Mouse (Mus musculus) CD8-positive naive resting alpha-beta T cell, adult 2 months (primary cell): ENCODE results near the gene Hoxd11.

Experiments used
- DNase-seq, 2 experiments: peaks; one replicate each; pipeline ENCODE4 v3.0.0; 2022; ENCODE audit warnings: low read depth in 2 of 2, low spot score in 2 of 2

The Hoxd11 gene

DNA sequence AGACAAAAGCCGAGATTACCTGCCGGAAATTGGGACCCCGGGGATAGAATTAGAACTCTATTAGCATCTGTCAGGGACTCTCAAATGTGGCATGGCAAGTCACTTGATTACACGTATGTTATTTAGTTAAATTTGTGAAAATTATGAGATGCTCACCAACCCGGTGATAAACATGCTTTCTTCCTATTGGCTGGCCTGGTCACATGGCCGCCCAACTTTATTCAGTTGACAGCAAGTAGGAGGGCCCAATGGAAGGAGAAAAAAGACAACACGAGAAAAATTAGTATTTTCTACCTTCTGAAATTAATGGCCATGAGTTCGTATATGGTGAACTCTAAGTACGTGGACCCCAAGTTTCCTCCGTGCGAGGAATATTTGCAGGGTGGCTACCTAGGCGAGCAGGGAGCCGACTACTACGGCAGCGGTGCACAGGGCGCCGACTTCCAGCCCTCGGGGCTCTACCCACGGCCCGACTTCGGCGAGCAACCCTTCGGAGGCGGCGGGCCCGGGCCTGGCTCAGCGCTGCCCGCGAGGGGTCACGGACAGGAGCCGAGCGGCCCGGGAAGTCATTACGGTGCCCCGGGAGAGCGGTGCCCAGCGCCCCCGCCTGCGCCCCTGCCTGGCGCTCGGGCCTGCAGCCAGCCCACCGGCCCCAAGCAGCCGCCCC lies 47.7 kb downstream of the Hoxd11 start:
- DNase-seq: no peak

DNA sequence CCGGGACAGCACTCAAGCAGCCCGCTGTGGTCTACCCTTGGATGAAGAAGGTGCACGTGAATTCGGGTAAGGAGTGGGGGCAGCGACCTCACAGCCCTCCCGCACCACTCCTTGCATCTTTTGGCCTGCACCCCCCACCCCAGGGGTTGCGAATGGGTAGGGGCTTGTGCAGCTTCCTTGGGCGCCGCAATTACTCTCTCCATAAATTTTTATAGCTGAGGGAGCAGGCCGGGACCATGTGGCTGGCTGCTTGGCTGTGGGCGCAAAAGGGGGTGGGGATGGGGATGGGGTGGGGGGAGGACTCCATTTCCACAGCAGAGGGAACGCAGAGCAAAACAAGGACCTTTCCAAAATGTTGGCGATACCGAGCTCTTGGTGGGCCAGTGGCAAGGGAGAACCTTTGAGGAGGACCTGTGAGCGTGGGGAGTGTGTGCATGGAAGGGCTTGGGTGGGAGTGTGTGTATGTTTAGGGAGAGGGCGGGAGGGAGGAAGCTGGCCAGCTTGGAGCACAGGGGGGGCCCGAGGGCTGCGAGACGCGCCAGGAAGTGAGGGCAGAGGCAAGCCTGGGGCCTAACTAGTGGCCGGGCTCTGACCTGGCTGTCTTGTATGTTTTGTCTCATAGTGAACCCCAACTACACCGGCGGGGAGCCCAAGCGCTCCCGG lies 48.4 kb downstream of the Hoxd11 start:
- no peak for DNase-seq

DNA sequence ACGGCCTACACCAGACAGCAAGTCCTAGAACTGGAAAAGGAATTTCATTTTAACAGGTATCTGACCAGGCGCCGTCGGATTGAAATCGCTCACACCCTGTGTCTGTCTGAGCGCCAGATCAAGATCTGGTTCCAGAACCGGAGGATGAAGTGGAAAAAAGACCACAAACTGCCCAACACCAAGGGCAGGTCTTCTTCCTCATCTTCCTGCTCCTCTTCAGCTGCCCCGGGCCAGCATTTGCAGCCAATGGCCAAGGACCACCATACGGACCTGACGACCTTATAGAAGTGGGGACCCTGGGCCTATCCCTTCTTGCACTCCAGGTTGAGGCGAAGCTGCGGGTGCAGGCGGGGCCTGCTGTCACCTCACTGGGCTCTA lies 48.9 kb downstream of the Hoxd11 start:
- DNase-seq: no peak

DNA sequence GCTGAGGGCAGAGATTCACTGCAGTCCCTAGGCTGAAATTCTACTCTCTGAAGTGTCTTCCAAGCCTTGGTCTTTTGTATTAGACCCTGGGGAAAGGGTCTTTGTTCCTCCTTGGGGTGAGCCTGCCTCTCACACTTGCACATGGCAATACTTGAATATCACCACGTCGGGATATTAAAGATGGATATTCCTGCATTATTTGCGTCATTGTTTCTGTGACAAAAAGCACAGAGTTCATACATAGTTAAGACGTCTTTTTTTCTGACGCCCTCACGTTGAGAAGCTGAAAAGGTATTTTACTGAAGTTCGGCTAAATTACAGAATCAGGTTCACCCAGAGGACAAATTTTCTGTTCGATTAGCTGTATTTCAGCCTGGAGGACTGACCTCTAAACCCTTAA lies 51.0 kb downstream of the Hoxd11 start:
- no peak for DNase-seq

DNA sequence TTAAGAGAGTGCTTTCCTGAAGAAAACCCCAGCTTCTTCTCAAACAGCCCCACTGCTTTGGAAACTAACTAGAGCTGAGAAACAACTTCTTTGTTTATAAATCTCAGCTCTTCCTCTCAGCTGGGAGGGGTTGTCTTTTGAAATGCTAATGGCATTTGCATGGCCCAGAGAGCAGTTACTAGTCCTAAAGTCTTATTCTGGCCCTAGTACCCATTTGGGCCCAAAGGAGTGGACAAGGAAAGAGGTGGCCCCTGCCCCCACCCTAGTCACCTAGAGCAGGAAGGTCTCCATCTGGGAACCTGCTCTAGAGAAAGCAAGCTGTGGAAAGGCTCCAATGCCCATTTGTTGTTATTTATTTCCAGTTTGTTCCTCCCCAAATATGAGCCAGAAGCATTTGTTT lies 51.7 kb downstream of the Hoxd11 start:
- DNase-seq: no peak

DNA sequence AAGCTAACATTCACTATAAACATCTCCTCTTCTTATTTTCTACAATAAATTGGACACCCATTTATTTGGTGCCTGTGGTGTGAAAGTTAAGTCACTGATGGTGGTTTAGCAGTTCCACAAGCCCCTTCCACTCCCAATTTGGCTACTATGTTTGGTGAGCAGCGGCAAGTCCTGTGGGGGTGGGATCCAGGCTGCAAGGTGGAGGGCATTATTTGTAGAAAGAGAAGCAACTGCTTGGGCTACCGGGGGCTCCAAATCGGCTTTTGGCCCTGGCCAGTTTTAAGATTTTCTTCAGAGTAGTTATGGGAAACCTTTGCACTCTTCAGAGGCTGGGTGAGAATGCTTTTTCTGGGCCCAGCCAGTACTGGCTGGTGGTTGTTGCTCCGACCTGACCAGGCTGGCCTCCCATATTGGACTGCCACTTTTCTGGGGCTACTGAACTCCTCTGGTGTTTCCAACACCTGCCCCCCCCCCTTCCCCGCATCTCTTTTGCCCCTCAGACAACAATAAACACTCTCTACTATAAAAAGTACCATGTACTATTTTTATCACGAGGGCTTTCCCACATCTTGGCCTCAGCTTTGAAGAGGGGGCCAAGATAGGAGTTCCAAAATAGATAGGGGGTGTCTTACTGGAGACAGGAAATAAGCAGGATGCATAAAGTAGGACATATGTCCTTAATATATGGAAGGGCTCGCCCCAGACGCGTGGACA lies 52.6 kb downstream of the Hoxd11 start:
- DNase-seq: no peak

DNA sequence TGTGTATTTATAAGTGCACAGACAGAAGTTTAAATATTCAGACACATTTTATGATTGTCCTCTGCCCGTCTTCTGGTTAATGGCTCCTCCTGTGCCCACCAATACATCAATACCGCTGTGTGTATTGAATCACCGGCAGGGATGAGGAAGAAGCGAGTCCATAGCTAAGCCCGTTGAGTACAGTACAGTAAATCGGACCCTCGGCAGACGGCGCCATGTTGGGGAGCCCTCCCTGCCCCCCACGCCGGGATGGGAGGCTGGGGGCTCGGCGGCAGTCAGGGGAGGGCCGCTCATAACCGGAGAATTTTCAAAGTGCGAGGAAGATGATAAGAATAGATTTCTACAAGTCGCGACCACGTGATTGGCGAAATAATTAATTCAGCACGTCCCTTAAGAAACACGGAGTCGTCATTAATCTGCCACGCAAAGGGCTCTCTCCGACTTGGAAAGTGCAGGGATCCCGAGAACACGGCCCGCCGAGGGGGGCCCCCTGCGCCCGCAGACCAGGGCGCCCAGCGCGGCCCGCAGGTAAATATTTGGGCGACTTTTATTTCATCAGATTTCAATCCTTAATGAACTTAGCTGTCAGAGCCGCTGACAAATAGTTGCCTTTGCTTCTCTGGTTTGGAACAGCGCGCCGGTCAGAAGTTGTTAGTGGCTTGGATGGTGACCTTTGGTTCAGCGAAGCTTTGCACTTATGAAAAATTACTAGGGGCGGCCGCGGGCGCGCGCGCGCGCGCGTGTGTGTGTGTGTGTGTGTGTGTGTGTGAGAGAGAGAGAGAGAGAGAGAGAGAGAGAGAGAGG lies 53.4 kb downstream of the Hoxd11 start:
- DNase-seq: no peak

DNA sequence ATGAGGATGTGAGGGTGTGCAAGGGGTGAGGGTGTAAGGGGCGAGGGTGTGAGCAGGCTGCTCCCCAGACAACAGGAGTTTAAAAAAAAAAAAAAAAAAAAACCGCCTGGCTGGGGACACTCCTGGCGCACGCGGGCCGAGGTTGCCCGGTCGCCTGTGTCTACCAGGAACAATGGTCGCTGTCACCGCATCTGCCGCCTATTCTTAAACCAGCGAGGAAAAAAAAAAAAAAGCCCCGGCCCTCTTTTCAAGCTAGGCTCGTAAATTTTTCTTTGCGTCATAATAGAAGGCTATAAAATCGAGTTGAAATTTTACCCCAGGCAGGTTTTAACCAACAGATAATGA lies 53.9 kb downstream of the Hoxd11 start:
- no peak for DNase-seq

DNA sequence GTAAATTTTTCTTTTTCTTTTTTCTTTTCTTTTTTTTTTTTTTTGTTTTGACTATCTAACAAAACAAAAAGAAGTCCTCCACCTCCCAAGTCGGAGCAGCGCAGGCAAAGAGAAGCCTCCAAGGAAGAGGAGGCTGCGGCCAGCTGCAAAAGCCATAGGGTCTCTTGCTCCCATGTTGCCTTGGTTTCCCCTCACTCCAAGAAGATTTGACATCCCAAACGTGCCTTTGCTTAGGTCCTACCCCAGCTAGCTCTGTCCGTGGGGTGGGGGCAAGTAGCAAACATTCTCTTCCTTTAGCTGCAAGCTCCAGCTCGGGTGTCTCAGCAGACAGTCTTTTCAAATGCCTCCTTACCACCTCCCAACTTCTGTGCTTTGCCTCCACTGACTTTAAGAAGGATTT lies 54.4 kb downstream of the Hoxd11 start:
- DNase-seq: no peak

DNA sequence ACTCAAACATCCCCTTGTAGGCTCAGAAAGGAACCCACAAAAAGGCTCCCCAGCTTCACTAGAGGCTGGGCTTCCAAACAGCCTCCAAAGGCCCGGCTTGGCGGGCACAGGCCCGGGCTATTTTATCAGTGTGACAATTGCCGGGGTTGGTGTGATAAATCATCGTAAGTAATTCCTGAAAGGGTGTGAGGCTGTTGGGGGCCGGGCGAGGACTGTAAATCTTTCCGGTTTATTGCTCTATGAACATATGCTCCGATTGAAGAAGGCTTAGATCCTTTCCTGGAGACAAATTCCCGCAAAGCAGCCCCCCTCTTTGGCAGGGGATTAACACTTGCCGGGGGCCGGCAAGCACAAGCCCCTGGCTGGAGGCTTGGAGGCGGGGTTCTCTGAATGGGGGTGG lies 55.1 kb downstream of the Hoxd11 start:
- no peak for DNase-seq

DNA sequence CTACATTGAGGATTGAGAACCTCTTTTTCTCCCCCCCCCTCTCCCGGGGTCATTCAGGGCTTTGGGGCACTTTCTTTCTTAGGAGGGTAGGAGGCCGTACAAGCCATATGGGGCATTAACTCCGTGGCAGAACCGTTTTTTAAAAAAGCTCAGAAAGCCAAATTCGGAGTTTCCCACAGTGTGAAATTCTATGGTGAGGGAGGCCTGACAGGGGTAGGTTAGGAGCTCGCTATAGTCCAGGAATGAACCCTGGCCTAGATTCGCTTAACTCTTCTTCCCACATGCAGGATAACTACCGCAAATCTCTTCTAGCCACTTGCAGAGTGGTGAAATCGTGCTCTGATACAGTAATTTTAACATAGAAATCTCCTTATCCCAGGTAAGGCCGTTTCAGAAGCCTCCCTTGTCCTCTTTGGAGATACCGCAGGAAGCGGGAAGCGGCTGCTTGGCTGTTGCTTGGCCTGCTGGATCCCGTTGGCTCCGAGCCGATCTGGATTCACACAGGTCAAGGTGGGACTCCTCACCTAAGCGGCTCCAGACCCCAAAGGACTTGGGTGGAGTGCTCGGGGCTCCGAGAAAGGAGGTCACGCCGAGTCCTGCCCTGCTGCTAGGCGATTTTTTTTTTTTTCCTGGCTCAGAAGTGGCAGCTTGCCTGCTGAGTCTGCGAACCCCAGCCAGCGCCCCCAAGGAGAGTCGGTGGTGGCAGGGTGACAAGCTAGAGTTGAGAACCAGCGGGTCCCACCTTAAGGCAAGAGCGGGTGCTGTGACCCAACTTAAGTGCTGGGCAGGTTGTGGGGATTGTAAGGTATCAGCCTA lies 55.8 kb downstream of the Hoxd11 start:
- DNase-seq: no peak

DNA sequence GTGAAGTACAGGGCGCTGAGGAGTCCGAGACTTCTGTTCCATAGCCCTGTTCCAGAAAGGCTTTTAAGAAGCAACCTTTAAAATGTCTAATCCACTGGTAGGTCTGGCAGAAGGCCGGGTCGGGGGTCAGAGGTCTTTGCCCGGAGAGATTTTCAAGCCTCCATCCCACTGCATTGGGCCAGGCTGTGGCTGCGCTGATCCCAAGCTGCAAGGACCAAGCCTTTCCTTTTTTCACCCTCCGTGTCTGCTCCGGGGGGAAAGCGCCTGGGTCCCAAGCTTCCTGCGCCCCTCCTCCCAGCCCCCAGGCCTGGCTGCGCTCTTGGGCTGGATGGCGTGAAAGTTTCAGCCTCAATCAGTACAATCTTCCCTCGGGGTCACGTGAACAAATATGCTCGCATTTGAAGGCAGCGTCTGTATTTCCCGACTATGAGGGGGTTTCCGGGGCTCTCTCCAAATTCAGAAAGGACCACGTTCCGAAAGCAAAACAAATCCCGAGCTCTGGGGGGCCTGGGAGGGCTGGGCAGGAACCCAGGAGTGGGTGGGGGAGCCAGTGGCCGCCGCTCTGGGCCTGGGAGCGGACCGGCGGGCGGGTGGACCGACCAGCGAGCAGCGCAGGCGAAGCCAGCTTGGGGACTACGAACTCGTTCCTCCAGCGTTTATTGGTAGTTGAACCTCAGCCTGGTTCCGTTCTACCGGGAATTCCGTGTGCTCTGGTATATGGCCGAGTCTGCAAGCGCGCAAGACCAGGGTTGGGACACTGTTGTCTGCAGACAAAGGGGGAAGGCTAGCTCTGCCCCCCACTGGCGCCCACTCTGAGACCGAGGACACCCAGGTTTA lies 56.7 kb downstream of the Hoxd11 start:
- no peak for DNase-seq
